Mouse (Mus musculus) liver, embryonic 13.5 days (tissue): ENCODE results near the gene Il9. TPM values are rescaled to one million over a fixed set of nuclear protein-coding genes. Genes with fewer than 3 reads are reported as not detected.

Source experiments
- ATAC-seq: fragments of 200-750 bp; cut with Nextera tagmentation; 2 replicates; pipeline ENCODE4 v1.8.0; 2017; ENCODE audit warnings: low read depth, mild to moderate bottlenecking, moderate number of reproducible peaks, moderate library complexity
- DNase-seq: peaks from one replicate; pipeline ENCODE4 v3.0.0; 2022
- H3K27ac ChIP-seq: fragments of 300-500 bp; sonication (generic); 2 replicates; pipeline ENCODE4 v1.5.1; 2015; ENCODE audit warnings: moderate library complexity, mild to moderate bottlenecking, inconsistent platforms
- H3K27me3 ChIP-seq: fragments of 300-500 bp; sonication (generic); 2 replicates; pipeline ENCODE4 v1.6.1; 2015; ENCODE audit warnings: mild to moderate bottlenecking, inconsistent platforms
- H3K36me3 ChIP-seq: fragments of 300-500 bp; sonication (generic); 2 replicates; pipeline ENCODE4 v1.6.1; 2015; ENCODE audit warnings: mild to moderate bottlenecking, inconsistent platforms
- H3K4me1 ChIP-seq: fragments of 300-500 bp; sonication (generic); replicated peaks from 2 replicates; pipeline ENCODE4 v1.6.1; 2015; ENCODE audit warnings: inconsistent platforms
- H3K4me2 ChIP-seq: fragments of 300-500 bp; sonication (generic); 2 replicates; pipeline ENCODE4 v1.6.1; 2015; ENCODE audit warnings: inconsistent platforms, mild to moderate bottlenecking, moderate library complexity
- H3K4me3 ChIP-seq: fragments of 300-500 bp; sonication (generic); replicated peaks from 2 replicates; pipeline ENCODE4 v1.5.1; 2015; ENCODE audit warnings: mild to moderate bottlenecking, inconsistent platforms
- H3K9ac ChIP-seq: fragments of 300-500 bp; sonication (generic); 2 replicates; pipeline ENCODE4 v1.6.1; 2015; ENCODE audit warnings: mild to moderate bottlenecking, inconsistent platforms
- H3K9me3 ChIP-seq: fragments of 300-500 bp; sonication (generic); replicated peaks from 2 replicates; pipeline ENCODE4 v1.6.1; 2016; ENCODE audit warnings: inconsistent platforms
- WGBS: fragments of 180-500 bp; shearing (Covaris S2); methylation state at CpG from one replicate; pipeline ENCODE4 v1.1.7; 2015; ENCODE audit not compliant: insufficient replicate concordance; 5-methylcytosine and 5-hydroxymethylcytosine counted together
- polyA plus RNA-seq: library from polyadenylated mRNA; unstranded; fragments of >200 nt; fragmentation: Nextera tagmentation; extraction: Ambion mirVana; gene quantifications from 2 replicates; pipeline ENCODE4 v1.2.1, GENCODE M21; 2015

The Il9 gene
- polyA plus RNA-seq, 1 experiment from 2014 or later: not detected

DNA sequence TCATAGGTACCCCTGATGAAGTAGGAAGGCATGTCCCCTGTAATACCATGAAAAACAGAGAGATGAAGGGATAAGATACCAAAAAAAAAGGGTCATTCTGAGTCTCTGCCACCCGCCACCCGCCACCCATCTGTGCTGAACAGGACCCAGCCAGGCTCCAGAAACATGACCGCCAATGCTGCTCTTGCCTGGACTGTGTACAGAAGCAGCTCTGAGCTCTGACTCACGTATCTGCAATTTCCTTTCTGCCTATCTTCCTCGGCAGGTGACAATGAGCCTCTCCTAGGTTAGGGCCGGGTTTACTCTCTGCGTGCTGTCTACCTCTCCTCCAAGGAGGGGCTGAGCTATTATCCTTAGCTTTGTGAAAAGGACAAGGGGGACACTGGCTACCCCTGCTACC, 38.6 kb downstream of the Il9 start:
- H3K9me3 ChIP-seq: no peaks in the 10 kb centered on the region
- no peaks in the 10 kb centered on the region for H3K4me1 ChIP-seq
- DNase-seq: no peak
- H3K4me2 ChIP-seq: no peak overlapping the region
- H3K27ac ChIP-seq: no peak overlapping the region
- H3K4me3 ChIP-seq: no peak overlapping the region
- 45% methylated on average over 7 of the region's 7 CpGs for WGBS
- ATAC-seq: no peak
- no peak overlapping the region for H3K9ac ChIP-seq
- H3K27me3 ChIP-seq: peaks cover 20% of the 10 kb centered on the region
- no peaks in the 10 kb centered on the region for H3K36me3 ChIP-seq

DNA sequence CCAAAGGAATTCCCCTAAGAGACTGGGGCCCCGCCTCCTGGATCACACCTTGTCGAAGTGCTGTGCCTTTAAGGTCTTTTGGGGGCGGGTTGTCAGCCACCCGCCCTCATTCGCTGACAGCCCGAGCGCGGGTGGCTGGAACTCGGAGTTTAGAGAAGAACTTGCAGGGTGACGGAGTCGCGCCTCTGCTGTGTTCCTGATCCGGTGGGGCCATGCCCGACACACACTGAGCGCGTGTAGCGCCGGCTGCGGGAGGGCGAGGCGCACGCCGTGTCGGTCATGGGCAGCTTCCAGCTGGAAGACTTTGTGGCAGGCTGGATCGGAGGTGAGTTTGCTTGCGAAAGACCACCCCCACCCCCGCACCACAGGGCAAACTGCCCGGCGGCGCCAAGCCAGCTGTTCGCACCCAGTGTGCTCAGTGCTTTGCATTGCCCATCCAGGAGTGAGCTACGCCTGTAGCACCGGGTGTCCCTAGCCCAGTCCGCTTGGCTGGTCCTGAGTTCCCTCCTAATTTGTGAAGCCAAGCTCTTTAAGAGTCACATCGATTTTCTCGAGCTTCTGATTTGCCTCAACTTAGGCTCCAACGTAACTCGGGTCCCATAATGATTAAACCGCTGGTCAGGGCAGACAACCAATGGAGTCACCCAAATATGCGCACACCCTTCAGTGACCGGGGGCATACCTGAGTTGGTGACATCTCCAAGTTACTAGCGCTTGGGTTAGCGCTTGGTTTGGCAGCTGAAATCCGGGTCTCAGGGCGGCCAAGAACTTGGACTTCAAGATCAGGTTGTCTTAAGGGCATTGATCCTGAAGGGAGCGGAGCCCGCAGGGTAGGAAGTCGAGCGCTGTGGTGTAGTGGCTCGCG, 43.6 kb downstream of the Il9 start, which contains the start of gene Slc25a48:
Slc25a48 (plus strand) TSS at position 145 of the 865 bp plus-strand sequence.
- Histone ChIP-seq H3K4me3 (peak within 1 kb of the TSS; percentile 45), H3K4me1 (no peaks in the 10 kb centered on the region), H3K9ac (no peak within 1 kb of the TSS), H3K27me3 (peaks cover 48% of the 10 kb centered on the region), H3K4me2 (peak within 1 kb of the TSS; percentile 48), H3K9me3 (no peaks in the 10 kb centered on the region), H3K36me3 (no peaks in the 10 kb centered on the region), H3K27ac (no peak within 1 kb of the TSS; the same call in 1 of the 2 replicates)
- WGBS: 3% methylated on average over 51 of the region's 51 CpGs
- ATAC-seq (peak; percentile 57), DNase-seq (no peak)

DNA sequence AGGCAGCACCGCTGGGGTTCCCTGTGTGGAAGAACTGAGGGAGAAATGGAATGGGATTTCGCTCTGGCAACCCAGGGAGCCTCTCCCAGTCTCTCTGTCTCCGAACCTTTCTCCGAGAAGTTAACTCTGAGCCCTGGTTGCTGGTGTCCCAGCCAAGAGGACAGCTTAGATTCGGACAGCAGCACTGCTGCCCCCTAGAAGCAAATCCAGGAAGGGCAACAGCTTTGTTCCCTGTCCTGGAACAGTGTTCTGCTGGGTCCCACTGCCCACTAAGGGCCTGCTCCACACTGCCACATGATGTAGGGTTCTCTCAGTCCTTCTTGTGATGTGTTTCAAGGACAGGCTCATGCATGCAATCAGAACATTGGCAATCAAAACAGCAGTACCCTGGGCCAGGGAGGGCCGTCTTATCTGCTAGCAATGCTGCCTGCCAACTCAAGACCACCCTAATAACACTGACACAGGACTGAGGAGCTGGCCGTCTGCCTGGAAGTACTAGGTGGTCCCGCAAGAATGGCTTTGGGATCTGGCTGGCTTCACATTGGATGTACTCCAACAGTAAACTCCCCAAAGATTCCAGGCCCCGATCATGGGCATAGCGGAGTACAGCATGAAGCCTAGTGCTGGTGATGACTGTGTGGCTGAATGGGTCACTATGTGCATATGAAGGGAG, 46.3 kb downstream of the Il9 start:
- H3K9me3 ChIP-seq: no peaks in the 10 kb centered on the region
- H3K4me3 ChIP-seq: no peak overlapping the region
- DNase-seq (no peak), ATAC-seq (no peak)
- H3K4me1 ChIP-seq: no peaks in the 10 kb centered on the region
- no peaks in the 10 kb centered on the region for H3K36me3 ChIP-seq
- H3K9ac ChIP-seq: no peak overlapping the region
- H3K27ac ChIP-seq: no peak overlapping the region
- no peak overlapping the region for H3K4me2 ChIP-seq
- 55% methylated on average over 10 of the region's 10 CpGs for WGBS
- peaks cover 48% of the 10 kb centered on the region for H3K27me3 ChIP-seq

DNA sequence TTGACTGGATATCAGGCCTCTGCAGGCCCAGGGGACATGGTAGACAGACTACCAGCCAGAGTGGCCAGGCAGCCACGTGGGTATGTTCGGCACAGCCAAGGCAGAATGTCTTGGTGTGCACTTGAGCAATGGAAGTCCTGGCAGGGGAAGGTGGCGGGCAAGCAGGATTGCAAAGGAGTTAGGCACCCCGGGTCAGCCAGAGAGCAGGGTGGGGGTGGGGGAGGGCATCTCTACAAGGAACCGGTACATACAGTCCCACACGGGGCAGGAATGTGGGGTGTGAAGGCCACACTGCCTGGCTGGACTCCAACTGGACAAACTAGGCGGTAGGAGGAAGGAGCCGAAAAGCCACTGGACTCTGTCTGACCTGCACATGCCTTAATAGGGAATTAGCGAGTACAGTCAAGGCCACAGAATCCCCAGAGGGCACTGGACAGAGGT, 47.7 kb downstream of the Il9 start:
- Histone ChIP-seq H3K4me1 (no peaks in the 10 kb centered on the region), H3K9me3 (no peaks in the 10 kb centered on the region), H3K4me3 (no peak overlapping the region), H3K4me2 (no peak overlapping the region), H3K36me3 (no peaks in the 10 kb centered on the region), H3K9ac (no peak overlapping the region), H3K27me3 (peaks cover 37% of the 10 kb centered on the region), H3K27ac (no peak overlapping the region)
- DNase-seq: no peak
- no peak for ATAC-seq
- 61% methylated on average over 9 of the region's 9 CpGs for WGBS

DNA sequence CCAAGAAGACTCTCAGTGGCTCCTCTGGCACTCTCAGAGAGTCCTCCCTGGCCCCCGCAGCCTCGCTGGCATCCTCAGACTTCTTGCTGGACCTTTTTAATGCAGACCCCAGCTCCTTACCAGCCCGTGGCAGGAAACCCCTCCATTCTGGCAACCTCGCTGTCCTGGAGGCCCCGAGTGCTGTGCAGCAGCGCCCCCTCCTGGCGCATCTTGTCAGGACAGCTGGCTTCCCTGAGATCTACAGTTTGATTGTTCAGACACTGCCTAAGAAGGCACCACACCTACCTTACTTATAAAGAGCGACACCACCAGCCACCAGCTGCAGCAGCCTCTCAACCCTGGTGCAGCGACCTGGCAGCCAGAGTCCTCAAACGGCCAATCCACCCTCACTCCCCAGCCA, 48.6 kb downstream of the Il9 start:
- ATAC-seq (no peak), DNase-seq (peak; percentile 21)
- Histone ChIP-seq H3K4me1 (no peaks in the 10 kb centered on the region), H3K27ac (no peak overlapping the region), H3K36me3 (no peaks in the 10 kb centered on the region), H3K4me2 (no peak overlapping the region), H3K27me3 (peaks cover 28% of the 10 kb centered on the region), H3K9me3 (no peaks in the 10 kb centered on the region), H3K4me3 (no peak overlapping the region), H3K9ac (no peak overlapping the region)
- 15% methylated on average over 10 of the region's 10 CpGs for WGBS

DNA sequence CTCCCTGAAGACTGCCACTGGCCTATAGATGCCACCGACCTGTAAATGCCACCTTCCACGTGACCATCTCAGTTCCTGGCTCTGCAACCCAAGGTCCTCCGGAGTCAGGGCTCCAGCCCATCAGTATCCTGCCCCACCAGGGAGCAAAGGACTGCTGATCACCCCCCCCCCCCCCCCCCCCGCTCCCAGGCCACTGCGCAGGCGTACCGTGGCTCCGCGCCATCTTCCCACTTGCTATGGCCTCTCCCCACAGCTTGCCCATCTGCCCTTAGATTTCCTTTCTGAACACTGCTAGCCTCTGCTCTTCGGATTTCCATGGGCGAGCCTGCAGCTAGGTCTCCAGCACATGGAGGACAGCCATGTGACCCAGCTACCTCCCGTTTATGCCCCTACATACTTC, 49.5 kb downstream of the Il9 start:
- Histone ChIP-seq H3K4me1 (no peaks in the 10 kb centered on the region), H3K27me3 (peaks cover 24% of the 10 kb centered on the region), H3K9ac (no peak overlapping the region), H3K4me2 (no peak overlapping the region), H3K27ac (no peak overlapping the region), H3K36me3 (no peaks in the 10 kb centered on the region), H3K4me3 (no peak overlapping the region), H3K9me3 (no peaks in the 10 kb centered on the region)
- no peak for DNase-seq
- no peak for ATAC-seq
- WGBS: 70% methylated on average over 11 of the region's 12 CpGs

Other genes starting within 250 kb of the Il9 start
- gene Neurog1, start 230.1 kb downstream of the Il9 start, polyA plus RNA-seq: not detected in 2 replicates
- 0.39 and 0.95 TPM in 2 replicates for gene Cxcl14, start 185.7 kb downstream of the Il9 start, polyA plus RNA-seq
- gene Gm3045, start 55.7 kb downstream of the Il9 start, polyA plus RNA-seq: not detected in 2 replicates
- gene Slc25a48, start 43.9 kb downstream of the Il9 start, polyA plus RNA-seq: 0.35 and 0.41 TPM in 2 replicates
- 0.88 and 0.89 TPM in 2 replicates for gene Fbxl21, start 40.2 kb upstream of the Il9 start, polyA plus RNA-seq
- gene Lect2, start 66.3 kb upstream of the Il9 start, polyA plus RNA-seq: 57.8 and 63.0 TPM in 2 replicates
- 9.7 and 10.5 TPM in 2 replicates for gene Tgfbi, start 127.3 kb upstream of the Il9 start, polyA plus RNA-seq
- 3.7 and 5.3 TPM in 2 replicates for gene Smad5, start 220.8 kb upstream of the Il9 start, polyA plus RNA-seq